Mouse (Mus musculus): ENCODE data around the gene Sppl3. TPM values are rescaled to one million over a fixed set of nuclear protein-coding genes. Genes with fewer than 3 reads are reported as not detected.

Gene Sppl3
- polyA plus RNA-seq, 1 experiment from 2014 or later: 23.6 TPM

DNA sequence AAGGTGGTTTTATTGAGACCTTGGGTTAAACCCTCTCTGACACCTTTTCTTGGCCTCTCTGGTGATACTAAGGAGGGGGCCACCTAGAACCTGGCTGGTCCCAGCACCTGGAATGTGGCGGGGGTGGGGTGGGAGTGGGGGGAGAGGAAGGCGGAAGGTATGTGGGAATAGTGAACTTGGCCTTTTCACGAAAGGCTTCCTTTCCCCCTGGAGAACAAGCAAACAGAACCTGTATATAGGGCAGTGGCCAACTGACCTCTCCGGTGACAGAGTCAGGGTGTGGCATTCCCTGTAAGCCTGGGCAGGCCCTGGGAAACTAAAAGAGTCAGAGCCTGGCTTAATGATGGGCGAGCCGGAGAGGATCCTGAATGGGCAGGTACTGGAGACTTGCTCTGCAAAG, 1.8 kb upstream of the Sppl3 start:
- WGBS: 91% methylated on average over 6 of the region's 6 CpGs
- ATAC-seq (ENCODE audit: low FRiP score): no peak
- Histone ChIP-seq H3K27me3 (ENCODE audit: control insufficient read depth, insufficient read depth, low read length) (no peaks in the 10 kb centered on the region), H3K4me2 (no peak overlapping the region), H3K9me3 (ENCODE audit: control insufficient read depth, low read length) (no peaks in the 10 kb centered on the region), H3K9ac (ENCODE audit: low read length) (no peak overlapping the region), H3K36me3 (ENCODE audit: control insufficient read depth, insufficient read depth, low read length) (no peaks in the 10 kb centered on the region), H3K4me3 (ENCODE audit: low read depth, low read length) (no peak overlapping the region), H3K27ac (ENCODE audit: low read depth, low read length) (no peak overlapping the region), H3K4me1 (ENCODE audit: control insufficient read depth, insufficient read depth, low read length) (peaks cover 19% of the 10 kb centered on the region)
- peak; percentile 74 for DNase-seq (ENCODE audit: low spot score, missing footprints)

DNA sequence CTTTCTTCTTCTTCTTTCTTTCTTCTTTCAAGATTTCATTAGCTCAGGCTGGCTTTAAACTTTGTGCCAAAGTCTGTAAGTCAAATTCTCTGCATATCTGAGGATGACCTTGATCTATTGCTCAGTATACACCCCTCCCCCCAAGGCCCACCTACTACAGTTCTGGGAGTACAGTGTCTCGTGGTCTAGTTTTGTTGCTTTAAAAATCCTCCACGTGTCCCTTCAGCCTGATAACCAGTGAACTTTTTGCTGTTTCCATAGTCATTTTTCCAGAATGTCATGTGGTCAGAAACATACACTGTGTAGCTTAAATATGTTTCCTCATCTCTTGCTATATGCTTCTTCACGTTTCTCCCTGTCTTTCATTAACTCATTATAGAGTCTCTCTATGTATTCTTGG, 976 bp upstream of the Sppl3 start:
- Histone ChIP-seq H3K4me3 (ENCODE audit: low read depth, low read length) (no peak overlapping the region), H3K36me3 (ENCODE audit: control insufficient read depth, insufficient read depth, low read length) (no peaks in the 10 kb centered on the region), H3K9ac (ENCODE audit: low read length) (peak overlapping the region; percentile 99; the same call in 1 of the 2 replicates), H3K9me3 (ENCODE audit: control insufficient read depth, low read length) (no peaks in the 10 kb centered on the region), H3K27ac (ENCODE audit: low read depth, low read length) (no peak overlapping the region), H3K4me1 (ENCODE audit: control insufficient read depth, insufficient read depth, low read length) (peaks cover 23% of the 10 kb centered on the region), H3K27me3 (ENCODE audit: control insufficient read depth, insufficient read depth, low read length) (no peaks in the 10 kb centered on the region), H3K4me2 (peak overlapping the region; percentile 93)
- DNase-seq (ENCODE audit: low spot score, missing footprints) (peak; percentile 78), ATAC-seq (ENCODE audit: low FRiP score) (no peak)
- 72% methylated on average over 3 of the region's 3 CpGs for WGBS

GRCm38 (mm10) chr5:115011217-115011518, 231 bp downstream of the Sppl3 start:
- Histone ChIP-seq H3K4me2 (peak overlapping the region; percentile 93), H3K9me3 (ENCODE audit: control insufficient read depth, low read length) (no peaks in the 10 kb centered on the region), H3K36me3 (ENCODE audit: control insufficient read depth, insufficient read depth, low read length) (no peaks in the 10 kb centered on the region), H3K27ac (ENCODE audit: low read depth, low read length) (peak overlapping the region; percentile 84), H3K4me1 (ENCODE audit: control insufficient read depth, insufficient read depth, low read length) (peaks cover 23% of the 10 kb centered on the region), H3K9ac (ENCODE audit: low read length) (peak overlapping the region; percentile 99), H3K27me3 (ENCODE audit: control insufficient read depth, insufficient read depth, low read length) (no peaks in the 10 kb centered on the region), H3K4me3 (ENCODE audit: low read depth, low read length) (peak overlapping the region; percentile 100)
- under 1% methylated on average over 35 of the region's 57 CpGs for WGBS
- no peak for DNase-seq (ENCODE audit: low spot score, missing footprints)
- ATAC-seq (ENCODE audit: low FRiP score): no peak

GRCm38 (mm10) chr5:115011519-115012261, 753 bp downstream of the Sppl3 start:
- peak overlapping the region; percentile 93 for H3K4me2 ChIP-seq
- ATAC-seq (ENCODE audit: low FRiP score): peak; percentile 54
- peak overlapping the region; percentile 84 for H3K27ac ChIP-seq (ENCODE audit: low read depth, low read length)
- H3K4me3 ChIP-seq (ENCODE audit: low read depth, low read length): peak overlapping the region; percentile 100
- WGBS: under 1% methylated on average over 63 of the region's 63 CpGs
- H3K27me3 ChIP-seq (ENCODE audit: control insufficient read depth, insufficient read depth, low read length): no peaks in the 10 kb centered on the region
- no peaks in the 10 kb centered on the region for H3K9me3 ChIP-seq (ENCODE audit: control insufficient read depth, low read length)
- H3K9ac ChIP-seq (ENCODE audit: low read length): peak overlapping the region; percentile 99
- H3K4me1 ChIP-seq (ENCODE audit: control insufficient read depth, insufficient read depth, low read length): peaks cover 23% of the 10 kb centered on the region
- peak; percentile 94 for DNase-seq (ENCODE audit: low spot score, missing footprints)
- no peaks in the 10 kb centered on the region for H3K36me3 ChIP-seq (ENCODE audit: control insufficient read depth, insufficient read depth, low read length)

DNA sequence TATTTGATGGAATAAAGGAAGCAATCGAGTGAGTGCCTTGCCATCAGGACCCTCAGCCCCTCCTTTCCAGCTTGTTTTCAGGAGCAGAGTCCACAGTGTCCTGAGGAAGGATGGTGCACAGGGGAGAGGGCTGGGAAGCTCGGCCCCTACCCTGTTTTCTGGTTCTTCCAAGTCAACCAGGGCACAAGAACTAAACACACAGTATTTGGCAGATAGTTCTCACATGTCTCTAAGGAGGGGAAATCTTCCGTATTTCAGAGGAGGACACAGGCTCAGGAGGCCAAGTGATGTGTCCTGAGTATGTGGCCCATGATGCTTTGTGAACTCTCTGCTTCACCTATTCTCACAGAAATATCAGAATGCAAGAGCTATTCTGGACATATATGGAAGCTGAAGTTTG, 2.5 kb downstream of the Sppl3 start:
- Histone ChIP-seq H3K27me3 (ENCODE audit: control insufficient read depth, insufficient read depth, low read length) (no peaks in the 10 kb centered on the region), H3K4me2 (no peak overlapping the region), H3K4me3 (ENCODE audit: low read depth, low read length) (no peak overlapping the region), H3K4me1 (ENCODE audit: control insufficient read depth, insufficient read depth, low read length) (peaks cover 23% of the 10 kb centered on the region), H3K9me3 (ENCODE audit: control insufficient read depth, low read length) (no peaks in the 10 kb centered on the region), H3K27ac (ENCODE audit: low read depth, low read length) (no peak overlapping the region), H3K36me3 (ENCODE audit: control insufficient read depth, insufficient read depth, low read length) (no peaks in the 10 kb centered on the region), H3K9ac (ENCODE audit: low read length) (no peak overlapping the region)
- no peak for ATAC-seq (ENCODE audit: low FRiP score)
- peak; percentile 57 for DNase-seq (ENCODE audit: low spot score, missing footprints)
- WGBS: 74% methylated on average over 3 of the region's 3 CpGs

- peaks cover 23% of the 10 kb centered on the region for H3K4me1 ChIP-seq (ENCODE audit: control insufficient read depth, insufficient read depth, low read length)
- ATAC-seq (ENCODE audit: low FRiP score) (no peak), DNase-seq (ENCODE audit: low spot score, missing footprints) (peak; percentile 54)
- H3K27ac ChIP-seq (ENCODE audit: low read depth, low read length): no peak overlapping the region
- WGBS: 68% methylated on average over 1 of the region's 1 CpGs
- H3K36me3 ChIP-seq (ENCODE audit: control insufficient read depth, insufficient read depth, low read length): no peaks in the 10 kb centered on the region
- no peak overlapping the region for H3K4me3 ChIP-seq (ENCODE audit: low read depth, low read length)
- no peaks in the 10 kb centered on the region for H3K27me3 ChIP-seq (ENCODE audit: control insufficient read depth, insufficient read depth, low read length)
- no peaks in the 10 kb centered on the region for H3K9me3 ChIP-seq (ENCODE audit: control insufficient read depth, low read length)
- no peak overlapping the region for H3K9ac ChIP-seq (ENCODE audit: low read length)
- no peak overlapping the region for H3K4me2 ChIP-seq
These were observed 3.6 kb downstream of the Sppl3 start for GRCm38 (mm10) chr5:115014570-115014969.

DNA sequence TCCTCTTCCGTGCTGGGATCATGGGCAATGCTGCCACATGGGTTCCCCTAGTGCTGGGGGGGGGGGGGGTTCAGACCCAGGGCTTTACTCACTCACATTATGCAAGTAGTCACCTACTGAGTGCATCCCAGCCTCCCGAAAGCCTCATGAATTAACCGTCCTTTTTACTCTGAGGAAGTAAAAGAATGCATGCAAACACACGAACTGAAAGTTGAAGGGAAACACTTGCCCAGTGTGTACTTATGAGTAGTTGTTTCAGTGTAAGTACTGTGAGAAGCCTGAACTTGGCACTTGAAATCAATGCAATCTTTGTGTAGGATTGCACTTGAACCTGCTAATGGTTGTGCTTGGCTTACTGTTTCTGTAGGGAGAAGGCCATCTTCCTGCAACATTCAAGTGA, 4.2 kb downstream of the Sppl3 start:
- DNase-seq (ENCODE audit: low spot score, missing footprints) (peak; percentile 77), ATAC-seq (ENCODE audit: low FRiP score) (no peak)
- Histone ChIP-seq H3K4me3 (ENCODE audit: low read depth, low read length) (no peak overlapping the region), H3K4me1 (ENCODE audit: control insufficient read depth, insufficient read depth, low read length) (peaks cover 22% of the 10 kb centered on the region), H3K9ac (ENCODE audit: low read length) (no peak overlapping the region), H3K9me3 (ENCODE audit: control insufficient read depth, low read length) (no peaks in the 10 kb centered on the region), H3K4me2 (no peak overlapping the region), H3K36me3 (ENCODE audit: control insufficient read depth, insufficient read depth, low read length) (no peaks in the 10 kb centered on the region), H3K27me3 (ENCODE audit: control insufficient read depth, insufficient read depth, low read length) (no peaks in the 10 kb centered on the region), H3K27ac (ENCODE audit: low read depth, low read length) (no peak overlapping the region)
- WGBS: 69% methylated on average over 4 of the region's 4 CpGs

DNA sequence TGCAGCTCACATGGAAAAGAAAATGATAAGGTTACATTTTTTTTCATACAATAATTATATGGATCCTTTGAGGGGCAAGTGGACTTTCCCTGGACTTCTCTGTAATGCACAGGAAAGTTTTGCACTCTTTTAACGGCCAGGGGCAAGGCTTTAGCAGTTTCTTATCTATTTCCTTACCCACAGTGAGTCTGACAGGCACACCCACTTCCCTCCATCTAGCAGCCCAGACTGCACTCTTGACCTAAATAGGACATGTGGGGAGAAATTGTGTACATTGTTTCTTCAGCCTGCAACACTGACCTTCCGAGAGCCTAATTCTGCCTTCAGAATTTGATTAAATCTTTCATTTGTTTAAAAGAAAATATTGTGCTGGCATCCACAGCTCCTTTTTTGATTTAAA, 7.3 kb downstream of the Sppl3 start:
- H3K9ac ChIP-seq (ENCODE audit: low read length): no peak overlapping the region
- no peaks in the 10 kb centered on the region for H3K36me3 ChIP-seq (ENCODE audit: control insufficient read depth, insufficient read depth, low read length)
- H3K27ac ChIP-seq (ENCODE audit: low read depth, low read length): no peak overlapping the region
- peaks cover 6% of the 10 kb centered on the region; the same call in 1 of the 2 replicates for H3K4me1 ChIP-seq (ENCODE audit: control insufficient read depth, insufficient read depth, low read length)
- H3K4me2 ChIP-seq: no peak overlapping the region
- WGBS: 79% methylated on average over 2 of the region's 2 CpGs
- H3K9me3 ChIP-seq (ENCODE audit: control insufficient read depth, low read length): no peaks in the 10 kb centered on the region
- ATAC-seq (ENCODE audit: low FRiP score) (no peak), DNase-seq (ENCODE audit: low spot score, missing footprints) (peak; percentile 33)
- no peaks in the 10 kb centered on the region for H3K27me3 ChIP-seq (ENCODE audit: control insufficient read depth, insufficient read depth, low read length)
- no peak overlapping the region for H3K4me3 ChIP-seq (ENCODE audit: low read depth, low read length)

- Histone ChIP-seq H3K27ac (ENCODE audit: low read depth, low read length) (no peak overlapping the region), H3K9me3 (ENCODE audit: control insufficient read depth, low read length) (no peaks in the 10 kb centered on the region), H3K4me2 (no peak overlapping the region), H3K4me1 (ENCODE audit: control insufficient read depth, insufficient read depth, low read length) (peaks cover 4% of the 10 kb centered on the region; the same call in 1 of the 2 replicates), H3K27me3 (ENCODE audit: control insufficient read depth, insufficient read depth, low read length) (no peaks in the 10 kb centered on the region), H3K36me3 (ENCODE audit: control insufficient read depth, insufficient read depth, low read length) (no peaks in the 10 kb centered on the region), H3K9ac (ENCODE audit: low read length) (no peak overlapping the region), H3K4me3 (ENCODE audit: low read depth, low read length) (no peak overlapping the region)
- ATAC-seq (ENCODE audit: low FRiP score) (no peak), DNase-seq (ENCODE audit: low spot score, missing footprints) (peak; percentile 75)
- WGBS: 92% methylated on average over 4 of the region's 4 CpGs
These were observed 7.9 kb downstream of the Sppl3 start for GRCm38 (mm10) chr5:115018813-115019212.

Data from midbrain, embryonic 11.5 days (tissue).